11 mouse cellular contexts compared by ENCODE assay signal in the genomic region with DNA sequence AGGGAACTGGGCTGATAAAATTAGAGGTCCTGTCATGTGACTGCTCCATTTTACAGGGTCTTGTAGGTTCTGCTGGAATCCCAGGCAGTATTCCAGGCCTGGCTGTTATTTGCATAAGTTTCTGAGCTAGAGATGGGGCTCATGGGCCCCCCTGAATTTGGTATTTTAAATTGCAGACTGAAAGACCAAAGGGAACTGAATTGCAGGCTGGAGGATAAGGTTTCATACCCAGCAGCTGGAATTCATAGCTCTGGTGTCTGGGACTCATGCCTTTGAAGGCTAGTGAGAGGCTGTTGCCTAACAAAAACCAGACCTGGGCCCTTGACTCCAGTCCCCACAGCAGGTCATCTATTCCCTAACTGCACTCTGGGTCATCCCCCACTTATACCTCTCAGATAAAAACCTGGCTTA. TPM values are rescaled to one million over a fixed set of nuclear protein-coding genes. Genes with fewer than 3 reads are reported as not detected.
A peak's percentile ranks its signal among the peaks of the same experiment; 100 is the strongest.
DNase-seq lines count a peak whose midpoint lies in the region; ATAC-seq and TF ChIP-seq lines count a peak whose summit lies in the region.
"Had no signal": no experiment of that assay in that cellular context is flagged by ENCODE, and none has a peak within 500 bp of the region (broad histone marks: within the 10 kb centered on the region; RNA-seq: fewer than 3 reads in every experiment).

No protein-coding gene starts in this region.

- H3K4me1 ChIP-seq in stomach, embryonic 16.5 days (ENCODE audit: control insufficient read depth, insufficient read depth, low read length): peaks cover 15% of the 10 kb centered on the region

- no peaks in the 10 kb centered on the region for H3K36me3 ChIP-seq in stomach, embryonic 16.5 days (ENCODE audit: control insufficient read depth, insufficient read depth, low read length)
- H3K36me3 ChIP-seq: kidney, embryonic 15.5 days had no signal

- H3K4me3 ChIP-seq in layer of hippocampus, adult 2 months: no peak overlapping the region
- no peak overlapping the region for H3K4me3 ChIP-seq in stomach, embryonic 16.5 days (replicated peaks; ENCODE audit: low read length)
- H3K4me3 ChIP-seq: kidney, embryonic 15.5 days had no signal

- TF ChIP-seq CTCF in layer of hippocampus, adult 2 months (conservative IDR thresholded peaks at IDR 0.05): no peak

- peak; percentile 58; the same call in 1 of the 2 replicates for ATAC-seq in stomach, embryonic 16.5 days (ENCODE audit: insufficient read depth, low FRiP score)

- H3K27me3 ChIP-seq in stomach, embryonic 16.5 days (ENCODE audit: control insufficient read depth, insufficient read depth, low read length): no peaks in the 10 kb centered on the region
- H3K27me3 ChIP-seq: kidney, embryonic 15.5 days had no signal

- H3K4me2 ChIP-seq in stomach, embryonic 16.5 days (ENCODE audit: low read depth, low read length): no peak overlapping the region
- H3K4me2 ChIP-seq: kidney, embryonic 15.5 days had no signal

- no peak overlapping the region for H3K9ac ChIP-seq in stomach, embryonic 16.5 days (ENCODE audit: low read length)
- H3K9ac ChIP-seq: kidney, embryonic 15.5 days; liver, embryonic 14.5 days had no signal

- no peak for DNase-seq in layer of hippocampus, adult 2 months (ENCODE audit: low spot score in 2 of 2)
- DNase-seq in layer of hippocampus, adult 9-10 months (ENCODE audit: low spot score): no peak
- peak; percentile 41 for DNase-seq in fibroblast of lung, adult 2 months (ENCODE audit: low read depth)
- peak; percentile 58 for DNase-seq in heart, postnatal 4 days
- DNase-seq in urinary bladder, postnatal 4 days (ENCODE audit: low spot score in 2 of 2): no peak
- DNase-seq in gastrocnemius, postnatal 4 days (ENCODE audit: low spot score in 2 of 2): no peak
- DNase-seq in cerebellum, postnatal 25 days: no peak
- DNase-seq: adrenal gland, postnatal 10 days had no signal

- H3K9me3 ChIP-seq in stomach, embryonic 16.5 days (replicated peaks; ENCODE audit: control insufficient read depth, low read length): no peaks in the 10 kb centered on the region
- H3K9me3 ChIP-seq: kidney, embryonic 15.5 days had no signal

- H3K27ac ChIP-seq in layer of hippocampus, adult 2 months: peak overlapping the region; percentile 16; the same call in 1 of the 2 replicates
- peak overlapping the region; percentile 37 for H3K27ac ChIP-seq in stomach, embryonic 16.5 days (ENCODE audit: low read length)
- H3K27ac ChIP-seq: kidney, embryonic 15.5 days; liver, embryonic 14.5 days had no signal

RNA-seq across cellular contexts. Expression of gene Eepd1, which starts 45.6 kb away (rescaled TPM):
- total RNA-seq in layer of hippocampus, adult 2 months (2021): 10 to 100 TPM; 18.0 to 19.4 TPM
- 10 to 100 TPM; 20.8 TPM for total RNA-seq in heart, postnatal 4 days (2021)
- 14.9 and 16.0 TPM in 2 replicates for polyA plus RNA-seq in stomach, embryonic 16.5 days (2015; fragmentation: Nextera tagmentation; extraction: Ambion mirVana)
- 10 to 100 TPM; 33.1 to 35.5 TPM for total RNA-seq in gastrocnemius, postnatal 4 days (2021)

Comparison
In these comparisons a context has a peak if more than half of its experiments do, and no peak if none do; other contexts are left out.
1. DNase-seq: peak in fibroblast of lung, adult 2 months (single experiment) and heart, postnatal 4 days (single experiment); none in layer of hippocampus, adult 2 months (0 of 2), layer of hippocampus, adult 9-10 months (single experiment), urinary bladder, postnatal 4 days (0 of 2), gastrocnemius, postnatal 4 days (0 of 2) and cerebellum, postnatal 25 days (0 of 2).